Mouse (Mus musculus) fat pad, adult 2 months (tissue): ENCODE data around the gene Tanc1.
"Not testable (repeated sequence)": the region's sequence is repeated elsewhere in the genome, so short reads cannot be mapped to it uniquely, and the experiment has no call there.

Source experiments
- DNase-seq: peaks from one replicate; pipeline ENCODE4 v3.0.0-alpha.2; 2011; ENCODE audit warnings: low read depth, low spot score; ENCODE audit errors: extremely low read depth

The Tanc1 gene

DNA sequence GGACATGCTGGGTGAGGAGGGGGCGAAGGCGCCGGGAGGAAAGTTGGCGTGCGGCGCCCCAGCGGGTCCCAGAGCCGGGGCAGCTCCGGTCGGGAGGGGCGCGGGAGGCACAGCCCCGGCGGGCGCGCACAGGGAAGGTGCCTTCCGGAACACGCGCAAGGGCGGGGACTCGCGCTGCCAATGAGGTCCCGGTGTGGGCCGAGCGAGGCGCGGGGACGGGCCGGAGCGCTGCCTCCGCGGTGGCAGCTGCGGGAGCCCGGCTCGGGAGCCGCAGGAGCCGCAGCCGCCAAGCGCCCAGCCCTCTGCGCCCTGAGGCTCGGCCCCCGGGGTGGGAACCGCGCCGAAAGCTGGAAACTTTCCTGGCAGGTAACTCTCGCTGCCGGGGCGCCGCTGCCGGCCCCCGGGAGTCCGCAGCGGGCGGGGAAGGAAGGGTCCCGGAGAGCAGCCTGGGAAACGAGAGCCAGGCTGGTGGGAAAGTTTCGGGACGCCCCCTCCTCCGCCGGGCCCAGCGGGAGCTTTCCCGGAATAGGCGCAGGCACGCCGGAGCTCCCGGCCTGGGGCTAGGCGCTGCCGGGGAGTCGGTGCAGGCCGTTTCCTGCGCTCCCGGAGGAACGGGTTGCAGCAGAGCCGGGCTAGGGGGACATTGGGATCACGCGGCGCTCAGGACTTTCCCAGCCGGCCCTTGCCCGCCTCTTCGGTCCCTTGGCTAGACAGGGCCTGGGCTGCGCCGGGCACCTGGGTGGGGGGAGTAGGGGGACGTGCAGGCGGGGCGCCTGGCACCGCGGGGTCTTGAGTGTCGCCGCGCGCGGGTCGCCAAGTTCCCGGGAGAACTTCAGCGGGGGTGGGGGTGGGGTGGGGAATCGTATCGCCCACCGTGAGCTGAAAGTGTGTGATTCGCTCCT lies at the start of gene Tanc1:
Tanc1 (plus strand) TSS at position 212 of the 902 bp plus-strand sequence.
- DNase-seq, result no peak

DNA sequence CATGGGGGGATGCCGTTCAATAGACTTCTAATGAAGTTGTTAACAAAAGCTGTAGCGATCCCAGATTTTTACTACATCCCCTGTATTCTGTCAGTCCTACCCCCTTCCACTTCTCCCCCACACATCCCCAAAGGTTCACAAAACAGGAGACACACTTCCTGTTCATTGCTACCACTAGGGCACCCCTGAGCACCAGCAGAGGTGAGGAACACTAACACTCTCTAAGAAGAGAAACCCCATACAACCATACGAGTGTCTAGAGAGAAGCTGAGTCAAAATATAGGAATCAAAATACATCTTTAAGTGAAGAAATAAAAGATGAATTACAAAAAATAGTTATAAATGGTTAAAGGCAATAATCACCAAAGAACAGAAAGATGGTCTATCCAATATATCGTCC lies 49.6 kb upstream of the Tanc1 start:
- DNase-seq, result no peak

DNA sequence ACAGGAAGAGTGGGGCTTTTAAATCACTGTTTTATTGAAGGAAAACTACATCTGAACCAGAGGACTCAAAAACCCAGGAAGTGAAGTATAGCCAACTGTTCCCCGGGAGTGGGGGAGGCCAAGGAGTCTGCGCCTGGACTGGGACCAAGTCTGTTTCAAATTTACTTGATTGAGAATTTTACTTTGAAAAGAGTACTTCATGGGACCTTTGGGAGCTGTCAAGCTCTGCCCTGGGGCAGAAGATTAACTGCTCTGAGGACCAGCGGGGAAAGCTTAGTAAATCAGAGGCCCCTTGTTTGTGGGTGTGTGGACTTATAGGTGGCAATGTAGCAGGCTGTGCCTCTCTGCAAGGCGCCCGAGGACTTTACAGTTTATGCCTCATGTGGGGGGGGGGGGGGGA lies 49.1 kb upstream of the Tanc1 start:
- DNase-seq, result no peak

DNA sequence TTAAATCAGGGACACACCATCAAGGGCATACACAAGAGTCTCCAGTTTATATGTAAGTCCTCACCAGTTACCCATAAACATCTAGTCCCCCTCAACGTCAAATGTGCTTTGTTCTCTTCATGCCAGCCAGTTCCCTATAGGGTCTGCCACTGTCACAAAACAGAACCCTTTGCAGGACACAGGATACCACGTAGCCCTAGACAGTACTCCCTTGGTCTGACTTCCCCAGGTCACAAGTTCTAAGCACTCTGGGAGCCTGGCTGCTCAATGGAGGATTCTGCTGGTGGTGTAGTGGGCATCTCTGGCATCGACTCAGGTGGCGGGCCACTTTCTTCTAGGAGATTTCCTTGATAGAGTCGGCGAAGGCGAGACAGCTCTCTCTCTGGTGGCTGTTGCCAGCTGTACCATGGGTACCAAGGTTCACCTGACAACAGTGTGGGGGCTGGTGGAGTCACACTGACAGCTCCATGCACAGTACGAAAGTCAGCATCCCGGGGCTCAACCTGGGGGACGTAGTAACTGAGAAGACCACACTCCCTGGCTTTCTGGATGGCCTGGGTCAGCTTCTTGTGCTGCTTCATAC lies 47.7 kb upstream of the Tanc1 start:
- DNase-seq, result not testable (repeated sequence)

DNA sequence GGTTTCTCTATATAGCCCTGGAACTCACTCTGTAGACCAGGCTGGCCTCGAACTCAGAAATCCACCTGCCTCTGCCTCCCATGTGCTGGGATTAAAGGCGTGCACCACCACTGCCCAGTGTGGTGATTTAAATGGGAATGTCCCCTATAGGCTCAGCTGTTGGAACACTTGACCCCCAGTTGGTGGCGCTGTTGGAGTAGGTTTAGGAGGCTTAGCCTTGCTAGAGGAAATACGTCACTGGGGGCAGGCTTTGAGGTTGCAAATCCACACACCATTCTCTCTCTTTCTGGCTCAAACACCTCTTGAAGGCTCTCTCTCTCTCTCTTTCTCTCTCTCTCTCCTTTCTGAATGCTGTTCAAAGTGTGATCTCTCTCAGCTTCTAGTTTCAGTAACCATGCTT lies 46.9 kb upstream of the Tanc1 start:
- no peak for DNase-seq

DNA sequence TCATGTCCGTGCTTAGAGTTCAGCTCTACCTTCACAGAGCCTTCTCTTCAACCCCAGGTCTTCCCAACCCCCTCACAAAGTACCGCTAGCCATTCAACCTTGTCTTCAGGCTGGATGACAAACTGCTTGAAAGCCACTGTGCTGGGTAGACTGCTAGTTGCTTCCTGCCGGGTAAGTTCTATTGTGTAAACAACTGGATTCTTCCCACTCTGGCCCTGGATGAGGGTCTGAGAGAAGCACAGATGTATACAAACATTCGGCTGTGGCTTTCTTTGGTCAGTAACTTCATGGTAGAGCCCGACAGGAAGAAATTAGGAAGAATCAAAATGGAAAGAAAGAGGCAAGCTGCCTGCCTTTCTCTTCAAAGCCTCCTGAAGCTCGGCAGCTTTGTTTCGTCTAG lies 30.9 kb upstream of the Tanc1 start:
- DNase-seq, result no peak

DNA sequence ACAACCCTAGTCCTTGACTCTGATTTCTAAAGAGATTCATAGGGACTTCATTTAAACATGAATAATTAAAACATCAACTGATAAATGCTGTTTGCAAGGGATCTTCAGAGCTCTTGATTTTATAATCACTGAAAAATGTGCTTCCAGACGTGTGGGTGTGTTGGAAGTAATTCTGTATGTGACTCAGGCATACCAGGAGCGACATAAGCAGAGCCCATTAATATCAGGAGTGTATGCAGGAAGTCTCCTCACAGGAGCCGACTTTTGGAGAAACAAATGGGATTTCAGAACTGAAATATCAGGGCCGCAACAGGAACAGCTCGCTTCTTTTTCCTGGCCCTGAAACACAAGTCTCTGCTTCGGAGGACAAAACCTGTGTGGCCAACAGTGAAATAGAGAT lies 27.9 kb upstream of the Tanc1 start:
- DNase-seq, result no peak

DNA sequence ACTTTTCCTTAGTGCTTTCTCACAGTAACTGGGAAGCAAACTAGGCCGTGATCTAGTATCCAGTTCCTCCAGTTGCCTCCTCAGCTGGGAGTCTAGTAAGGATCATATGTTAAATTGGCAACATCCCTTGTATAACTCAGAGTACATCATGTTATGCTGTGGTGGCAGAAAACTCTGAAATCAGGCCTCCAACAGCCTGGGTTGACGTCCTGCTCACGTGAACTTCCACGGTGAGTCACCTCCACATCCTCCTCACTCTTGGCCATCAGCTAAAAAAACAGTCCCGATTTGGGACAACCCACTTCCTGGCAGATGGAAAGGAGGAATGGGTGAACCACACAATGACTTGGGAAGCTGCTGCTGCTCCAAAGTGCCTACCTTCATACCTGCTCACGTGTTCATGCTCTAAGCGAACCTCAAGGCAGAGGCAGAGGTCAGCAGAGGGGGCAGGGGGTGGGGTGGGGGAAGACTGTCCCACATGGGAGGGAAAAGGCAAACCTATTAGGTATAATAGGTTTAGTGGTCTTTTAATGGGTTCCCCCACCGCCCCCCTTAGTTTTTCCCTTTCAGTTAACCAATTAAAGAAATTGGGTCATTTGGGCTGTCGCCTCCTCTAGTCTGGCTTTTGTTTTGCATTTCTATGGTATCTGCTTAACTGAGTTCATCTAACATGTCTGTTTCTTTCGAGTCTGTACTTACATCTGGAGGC lies 24.3 kb upstream of the Tanc1 start:
- DNase-seq, result no peak

DNA sequence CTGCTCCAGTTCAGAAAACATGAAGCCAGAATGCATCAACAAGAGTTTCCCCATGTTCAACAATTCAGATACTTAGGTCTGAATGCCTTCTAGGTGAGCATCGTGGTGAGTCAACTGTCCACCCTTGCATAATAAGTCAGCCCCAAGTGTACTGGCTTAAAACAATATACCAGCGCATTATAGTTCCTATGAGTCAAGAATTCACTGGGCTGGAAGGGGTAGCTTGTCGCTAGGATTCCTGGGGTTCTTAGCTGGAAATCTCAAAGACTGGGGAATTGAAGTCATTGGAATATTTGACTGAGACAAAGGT lies 23.8 kb upstream of the Tanc1 start:
- no peak for DNase-seq

DNA sequence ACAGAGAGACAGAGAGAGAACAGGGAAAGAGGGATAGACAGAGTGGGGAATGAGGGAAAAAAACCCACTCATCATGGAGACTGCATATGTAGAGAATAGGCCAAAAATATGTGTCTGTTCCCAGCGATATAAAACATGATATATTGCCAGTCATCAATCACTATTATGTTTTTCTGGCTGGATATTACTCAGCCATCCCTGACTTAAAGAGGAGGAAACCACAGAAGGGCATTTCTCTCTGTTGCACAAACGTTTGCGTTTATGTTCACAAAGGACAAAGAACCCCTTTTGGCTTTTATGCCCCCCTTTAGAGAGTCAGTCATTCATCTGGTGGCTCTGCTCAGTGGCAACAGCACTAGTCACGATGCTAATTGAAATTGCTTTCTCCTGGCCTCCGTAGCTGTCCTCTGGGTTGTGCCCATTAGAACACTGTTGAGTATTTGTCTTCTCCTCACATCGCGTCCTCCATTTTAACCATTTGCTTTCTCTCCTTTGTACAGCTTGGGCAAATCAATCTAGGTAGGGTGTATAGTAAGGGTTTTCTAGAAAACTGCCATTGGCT lies 18.4 kb upstream of the Tanc1 start:
- DNase-seq, result no peak

DNA sequence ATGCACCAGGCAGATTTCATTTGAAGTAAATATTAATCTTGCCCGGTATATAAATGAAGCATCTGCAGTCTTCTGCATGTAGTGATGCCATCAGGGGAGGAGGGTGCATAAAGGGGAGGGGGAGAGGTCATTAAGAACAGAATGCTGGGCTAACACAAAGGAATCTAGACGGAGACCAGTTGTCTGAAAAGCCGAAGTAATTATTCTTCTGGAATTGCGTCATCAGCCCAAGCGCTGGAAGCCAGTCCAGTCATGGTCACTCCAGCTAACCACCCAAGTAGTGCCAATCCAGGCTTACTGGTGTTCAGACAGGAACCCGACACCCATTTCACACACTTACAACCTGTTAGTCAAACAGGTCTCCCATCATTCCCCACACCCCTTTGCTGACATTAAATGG lies 17.7 kb upstream of the Tanc1 start:
- no peak for DNase-seq

DNA sequence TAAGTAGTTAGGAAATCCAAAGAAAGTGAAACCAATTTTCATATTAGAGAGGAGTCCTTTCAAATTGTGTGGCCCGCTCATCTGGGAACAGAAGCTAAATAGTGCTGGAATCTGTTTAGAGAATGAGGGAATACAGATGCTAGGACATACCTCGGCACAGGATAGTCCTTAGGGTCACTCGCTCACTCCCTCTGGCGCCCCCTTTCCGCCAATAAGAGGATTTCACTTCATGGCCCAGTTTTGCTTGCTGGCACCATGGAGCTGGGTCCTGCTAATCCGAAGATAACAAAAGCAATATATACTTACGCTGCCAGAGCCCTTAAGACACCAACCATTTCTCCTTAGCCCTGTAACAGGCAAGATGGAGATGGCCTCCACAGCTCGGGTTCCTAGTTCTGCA lies 15.3 kb upstream of the Tanc1 start:
- no peak for DNase-seq

DNA sequence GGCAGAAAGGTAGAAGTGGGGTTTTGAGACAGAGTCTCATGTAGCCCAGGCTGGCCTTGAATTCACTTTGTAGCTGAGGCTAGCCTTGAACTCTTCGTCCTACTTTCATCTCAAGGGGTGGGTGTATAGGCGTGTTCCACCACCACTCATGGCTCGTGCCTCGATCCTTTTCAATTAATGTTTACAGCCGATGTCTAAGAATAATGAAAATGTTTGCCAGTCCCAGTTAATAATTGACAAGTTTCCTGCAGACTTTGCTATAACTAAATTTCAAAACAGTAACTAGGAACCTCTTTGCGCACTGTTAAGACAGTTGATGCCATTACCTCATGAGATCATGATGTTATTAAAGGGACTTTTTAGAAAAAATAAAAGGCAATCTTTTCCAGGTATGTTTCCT lies 13.6 kb upstream of the Tanc1 start:
- no peak for DNase-seq

DNA sequence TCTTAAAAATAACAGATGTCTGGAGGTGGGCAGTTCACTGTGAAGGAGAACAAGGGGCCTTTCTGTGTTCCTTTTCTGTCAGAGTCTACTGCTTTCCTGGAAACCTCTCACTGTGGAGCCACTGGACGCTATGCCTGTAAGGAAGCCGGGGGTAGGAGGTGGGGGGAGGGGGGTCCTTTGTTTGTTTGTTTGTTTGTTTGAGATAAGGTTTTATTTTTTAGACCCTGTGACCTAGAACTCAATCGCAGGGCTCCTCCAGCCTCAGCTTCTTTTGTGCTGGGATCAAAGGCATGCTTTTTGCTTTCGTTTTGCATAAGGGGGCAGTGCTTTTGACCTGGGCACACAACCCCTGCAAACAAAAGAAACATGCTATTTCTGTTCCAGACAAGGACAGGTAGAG lies 12.9 kb upstream of the Tanc1 start:
- DNase-seq, result no peak

DNA sequence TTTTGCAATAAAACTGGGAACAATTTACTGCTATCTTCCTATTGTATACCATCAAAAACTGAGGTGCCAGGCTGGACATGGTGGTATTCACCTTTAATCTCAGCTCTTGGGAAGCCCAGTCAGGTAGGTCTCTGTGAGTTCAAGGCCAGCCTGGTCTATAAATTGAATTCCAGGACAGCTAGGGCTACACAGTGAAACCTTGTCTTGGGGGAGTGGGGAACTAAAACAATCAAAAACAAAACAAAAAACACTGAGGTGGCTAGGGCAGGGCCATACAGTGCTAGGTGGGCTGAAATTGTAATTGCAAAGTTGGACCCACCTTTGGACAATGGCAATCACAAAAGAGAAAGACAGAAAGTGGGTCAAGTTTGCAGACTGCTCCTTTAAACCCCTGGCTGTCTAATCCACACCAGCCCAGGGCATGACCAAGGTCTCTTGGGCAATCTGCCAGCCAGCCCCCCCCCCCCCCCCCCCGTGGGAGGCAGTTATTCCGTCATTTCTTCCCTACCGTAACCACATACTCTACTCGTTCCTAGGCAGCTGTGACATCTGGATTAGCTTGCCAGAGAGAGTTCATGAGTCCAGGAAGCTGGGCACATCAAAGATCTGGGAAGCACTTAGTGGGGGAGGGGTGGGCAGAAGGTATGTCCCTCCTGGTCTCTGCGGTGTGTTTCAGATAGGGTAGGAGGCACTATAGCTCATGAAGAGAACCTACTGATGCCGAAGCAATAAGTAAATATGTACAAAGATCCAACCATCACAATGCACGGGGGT lies 12.3 kb upstream of the Tanc1 start:
- DNase-seq, result no peak

DNA sequence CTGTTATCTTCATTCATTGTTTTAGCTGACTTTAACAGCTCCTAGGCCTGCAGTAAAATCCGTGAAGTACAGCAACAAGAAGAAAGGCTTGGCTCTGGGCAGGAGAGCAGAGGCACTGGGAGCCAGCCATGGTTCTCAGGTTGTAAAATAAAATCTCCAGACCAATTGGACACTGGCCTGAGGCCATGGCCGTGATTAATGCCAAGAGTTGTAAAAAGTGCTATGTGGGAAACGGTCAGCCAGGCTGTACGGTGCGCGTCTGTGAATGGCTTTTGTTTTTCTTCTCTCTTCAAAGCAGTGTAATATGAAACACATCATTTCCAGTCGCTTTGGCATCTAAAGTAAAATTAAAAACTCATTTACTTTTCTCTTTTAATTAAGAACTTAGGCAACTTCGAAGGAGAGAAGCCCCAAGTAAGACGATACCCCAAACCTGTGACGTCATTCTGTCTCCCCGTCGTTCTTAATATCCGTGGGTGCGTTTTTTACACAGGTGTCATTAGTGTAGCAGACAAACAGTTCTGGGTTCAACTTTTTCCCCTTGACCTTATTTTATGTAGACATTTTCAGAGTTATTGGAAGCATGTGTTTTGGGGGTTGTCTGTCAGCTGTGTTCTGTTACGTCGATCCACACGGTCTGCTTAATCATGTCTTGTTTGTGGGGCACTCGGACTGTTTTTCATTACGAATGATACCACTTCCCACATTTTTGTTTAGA lies 11.6 kb upstream of the Tanc1 start:
- DNase-seq, result no peak

DNA sequence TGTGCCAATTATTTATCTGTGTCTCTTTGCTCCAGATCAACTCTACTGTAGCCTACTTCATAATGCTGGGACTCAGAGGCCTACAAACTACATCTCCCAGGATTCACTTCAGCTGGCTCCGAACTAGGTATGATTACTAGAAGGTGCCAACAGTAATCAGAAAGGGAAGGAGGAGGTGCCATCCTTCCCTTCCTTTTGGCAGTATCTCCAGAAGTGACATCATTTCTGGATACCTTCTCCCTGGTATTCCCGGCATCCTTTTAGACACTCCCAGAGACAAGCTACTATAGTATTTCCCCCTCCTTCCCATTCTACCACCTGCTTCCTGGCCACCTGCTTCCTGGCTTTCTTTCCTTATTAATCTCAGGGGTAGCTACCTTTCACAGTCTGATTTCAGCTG lies 10.9 kb upstream of the Tanc1 start:
- DNase-seq, result no peak

DNA sequence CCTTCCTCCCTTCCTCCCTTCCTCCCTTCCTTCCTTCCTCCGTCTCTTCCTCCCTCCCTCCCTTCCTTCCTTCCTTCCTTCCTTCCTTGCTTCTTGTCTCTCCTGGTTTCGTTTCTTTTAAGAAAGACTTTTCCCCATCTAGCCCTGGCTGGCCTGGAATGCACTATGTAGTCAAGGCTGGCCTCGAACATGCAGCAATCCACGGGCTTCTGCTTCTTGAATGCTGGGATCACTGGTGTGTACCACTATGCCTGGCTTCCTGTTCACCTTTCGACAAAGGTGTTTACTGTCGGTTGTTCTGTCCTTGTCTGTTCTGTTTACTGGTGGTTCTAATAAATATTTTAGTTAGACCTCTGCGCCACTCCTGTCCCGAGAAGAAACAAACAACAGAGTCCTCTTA lies 10.4 kb upstream of the Tanc1 start:
- DNase-seq, result no peak

DNA sequence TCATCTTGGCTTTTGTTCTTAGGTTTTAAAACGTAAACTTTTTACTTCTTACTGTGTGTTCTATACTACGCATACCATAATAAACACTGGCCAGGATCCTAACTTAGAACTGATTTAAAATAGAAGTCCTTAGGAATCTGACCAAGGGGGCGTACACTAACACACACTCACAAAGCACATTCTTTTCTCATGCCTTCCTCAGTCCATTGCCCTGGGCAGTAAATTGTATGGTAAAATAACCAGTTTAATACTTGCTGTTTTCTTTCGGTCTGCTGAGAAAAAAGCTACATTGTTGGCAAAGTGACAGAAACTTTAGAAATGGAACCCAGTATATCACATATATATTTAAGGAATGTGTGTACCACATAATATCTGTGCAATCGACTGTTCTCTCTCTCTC lies 2.9 kb upstream of the Tanc1 start:
- DNase-seq, result no peak

DNA sequence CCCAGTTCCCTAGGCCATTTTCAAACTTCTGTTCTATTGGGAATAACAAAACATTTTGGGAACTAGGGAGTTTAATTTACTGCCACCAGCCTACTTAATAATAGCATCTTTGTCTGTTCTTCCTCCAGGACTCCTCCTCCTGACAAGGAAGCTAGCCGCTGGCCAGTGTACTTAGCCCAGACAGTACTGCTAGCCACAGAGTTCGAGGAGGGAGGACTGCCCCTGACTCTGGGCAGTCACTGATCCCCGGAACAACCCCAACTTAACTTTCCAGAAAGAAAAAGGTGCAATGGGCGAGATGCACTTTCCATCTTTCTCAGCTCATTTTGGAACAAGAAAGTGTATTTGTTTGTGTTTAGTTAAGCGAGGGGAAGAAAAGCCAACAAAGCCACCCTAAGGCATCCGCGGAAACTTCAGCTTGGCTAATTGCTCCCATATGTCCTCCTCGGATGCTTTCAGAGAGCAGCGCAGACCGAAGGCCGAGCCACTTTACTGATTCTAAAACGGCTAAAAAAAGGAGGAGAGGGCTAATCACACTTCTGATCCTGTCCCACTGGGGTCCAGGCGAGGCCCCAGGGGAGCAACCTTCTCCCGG lies 529 bp upstream of the Tanc1 start:
- DNase-seq, result no peak
